Mouse (Mus musculus) thymus, postnatal 36 days (tissue): ENCODE results near the gene Rpl24.
"Not testable (repeated sequence)": the region's sequence is repeated elsewhere in the genome, so short reads cannot be mapped to it uniquely, and the experiment has no call there.

ENCODE experiments used
- DNase-seq, 2 experiments: peaks; one replicate each; pipeline ENCODE4 v3.0.0; 2022; ENCODE audit warnings: mixed read lengths in 2 of 2

Gene Rpl24

DNA sequence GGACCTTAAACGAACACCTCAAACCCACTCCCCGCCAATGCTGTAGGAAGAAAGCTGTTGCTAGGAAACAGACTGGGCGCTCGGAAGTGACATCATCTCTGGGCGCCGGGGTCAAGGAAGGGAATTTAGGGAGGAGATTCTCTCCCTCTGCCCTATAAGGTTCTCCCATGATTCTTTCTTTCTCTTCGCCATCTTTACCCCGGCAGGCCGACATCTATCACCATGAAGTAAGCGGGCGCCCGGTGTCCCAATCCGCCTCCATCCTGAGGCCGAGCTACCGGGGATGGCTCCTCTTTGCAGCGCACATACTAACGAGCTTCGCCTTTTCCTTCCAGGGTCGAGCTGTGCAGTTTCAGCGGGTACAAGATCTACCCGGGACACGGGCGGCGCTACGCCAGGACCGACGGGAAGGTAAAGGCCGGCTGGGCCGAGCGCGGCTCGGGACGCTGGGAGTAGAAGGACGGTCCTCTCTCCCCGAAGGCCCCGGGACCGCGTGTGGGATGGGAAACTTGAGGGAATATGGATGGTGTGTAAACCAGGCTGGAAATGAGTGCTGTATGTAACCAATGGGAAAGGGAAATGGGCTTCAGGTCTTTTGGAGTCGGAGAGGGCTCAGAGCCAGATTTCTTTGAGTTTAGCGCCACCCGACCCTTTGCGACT lies at the start of gene Rpl24:
TSS of gene Rpl24 (plus strand) at position 64 of the 660 bp plus-strand sequence.
- peak; percentile 89 to 92 for DNase-seq

GRCm38 (mm10) chr16:55922079-55922478 lies 44.0 kb upstream of the Rpl24 start:
- no peak for DNase-seq

- DNase-seq: no peak
These were observed 42.1 kb upstream of the Rpl24 start for GRCm38 (mm10) chr16:55924010-55924409.

DNA sequence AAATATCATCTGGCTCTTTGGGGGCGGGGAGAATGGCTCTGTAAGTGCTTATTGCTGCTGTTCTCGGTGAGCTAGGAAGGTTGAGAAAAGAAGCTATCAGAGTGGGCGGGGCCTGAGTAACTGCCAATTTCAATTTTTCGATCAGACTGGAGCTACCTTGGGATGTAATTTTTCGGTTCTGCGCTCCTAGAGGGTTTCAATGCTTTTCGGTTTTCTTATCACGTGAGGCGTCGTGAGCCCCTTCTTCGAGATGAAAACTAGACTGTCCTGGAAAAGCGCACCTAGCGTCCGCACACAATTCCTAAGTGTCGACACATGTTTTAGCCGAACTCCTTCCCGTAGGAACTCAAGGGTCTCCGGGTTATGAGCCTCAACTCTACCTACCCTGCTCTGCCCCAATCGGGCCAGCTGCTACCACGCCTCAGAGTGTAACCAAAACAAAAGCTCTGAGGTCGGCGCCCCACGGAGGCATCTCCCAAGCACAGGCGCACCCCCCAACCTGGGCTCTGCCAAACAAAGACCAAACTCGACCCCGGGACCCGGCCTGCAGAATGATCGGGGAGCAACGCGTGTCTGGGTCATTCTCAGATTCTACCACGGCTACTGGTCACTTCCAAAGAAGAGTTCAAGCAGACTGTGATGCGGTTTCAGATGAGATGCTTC lies 32.3 kb upstream of the Rpl24 start:
- peak; percentile 72 to 76 for DNase-seq

DNA sequence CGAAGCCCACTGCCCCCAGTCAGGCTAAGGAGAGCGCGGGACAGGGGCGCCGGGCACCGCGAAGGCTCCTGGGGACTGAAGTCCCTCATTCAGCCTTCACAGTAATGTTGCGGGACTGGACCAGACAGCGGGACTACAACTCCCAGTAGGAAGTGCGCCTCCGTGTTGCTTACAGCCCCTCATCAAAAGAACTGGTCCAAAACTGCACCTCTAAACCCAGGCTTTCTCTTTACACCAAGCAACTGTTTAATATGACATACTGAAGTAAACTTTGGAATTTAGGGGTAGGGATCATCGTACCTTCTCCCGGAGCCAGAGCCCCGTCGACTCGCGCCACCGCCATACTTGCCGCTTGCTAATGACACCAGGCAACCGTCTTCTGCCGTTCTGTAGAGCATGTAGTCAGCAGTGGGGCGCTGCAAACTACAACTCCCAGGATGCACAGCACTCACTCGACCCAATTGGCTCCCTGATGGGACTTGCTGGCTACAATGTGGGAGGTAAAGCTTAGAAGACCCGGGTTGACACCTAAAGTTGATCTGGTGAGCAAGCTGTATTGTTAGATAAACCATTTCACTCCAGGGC lies 31.5 kb upstream of the Rpl24 start, which contains the start of gene Cep97:
TSS of gene Cep97 (minus strand) at position 403 of the 585 bp plus-strand sequence.
- DNase-seq: peak; percentile 89 to 94

- no peak for DNase-seq
These were observed 27.3 kb upstream of the Rpl24 start for GRCm38 (mm10) chr16:55938761-55939160.

- DNase-seq: peak; percentile 58 to 72
These were observed 26.4 kb upstream of the Rpl24 start for GRCm38 (mm10) chr16:55939703-55940102.

DNA sequence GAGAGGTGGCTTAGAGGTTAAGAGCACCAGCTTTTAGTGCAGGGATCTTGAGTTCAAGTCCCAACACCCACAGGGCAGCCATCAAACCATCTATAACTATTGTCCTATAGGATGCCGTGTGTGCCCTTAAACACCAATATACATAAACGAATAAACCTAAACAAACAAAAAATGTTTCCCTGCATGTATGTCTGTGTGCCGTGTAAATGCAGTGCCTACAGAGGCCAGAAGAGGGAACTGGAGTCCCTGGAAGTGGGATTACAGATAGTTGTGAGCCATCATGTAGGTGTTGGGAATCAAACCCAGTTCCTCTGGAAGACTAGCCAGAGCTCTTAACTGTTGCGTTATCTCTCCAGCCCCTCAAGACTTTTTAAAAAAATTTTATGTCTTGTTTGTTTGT lies 25.3 kb upstream of the Rpl24 start:
- no peak for DNase-seq

DNA sequence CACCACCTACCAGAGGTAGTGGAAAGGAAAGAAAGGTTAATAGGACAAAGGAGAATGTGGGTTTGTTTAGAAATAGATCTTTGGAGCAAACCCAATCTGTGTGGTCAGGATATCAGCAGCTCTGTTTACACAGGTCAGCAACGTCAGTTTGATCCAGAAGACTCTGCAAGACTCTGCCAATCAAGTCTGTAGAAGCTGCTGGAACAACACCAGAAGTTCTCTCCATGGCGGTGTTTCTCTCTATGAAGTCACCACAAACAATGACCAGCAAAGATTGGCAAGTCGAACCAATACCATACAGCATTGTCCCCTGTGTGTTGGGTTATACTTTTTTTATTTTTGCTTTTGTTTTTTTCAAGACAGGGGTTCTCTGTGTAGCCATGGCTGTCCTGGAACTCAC lies 18.8 kb upstream of the Rpl24 start:
- DNase-seq: no peak

GRCm38 (mm10) chr16:55947876-55948410 lies 18.1 kb upstream of the Rpl24 start:
- not testable (repeated sequence) for DNase-seq

GRCm38 (mm10) chr16:55948963-55949362 lies 17.1 kb upstream of the Rpl24 start:
- DNase-seq: peak; percentile 89 to 92

DNA sequence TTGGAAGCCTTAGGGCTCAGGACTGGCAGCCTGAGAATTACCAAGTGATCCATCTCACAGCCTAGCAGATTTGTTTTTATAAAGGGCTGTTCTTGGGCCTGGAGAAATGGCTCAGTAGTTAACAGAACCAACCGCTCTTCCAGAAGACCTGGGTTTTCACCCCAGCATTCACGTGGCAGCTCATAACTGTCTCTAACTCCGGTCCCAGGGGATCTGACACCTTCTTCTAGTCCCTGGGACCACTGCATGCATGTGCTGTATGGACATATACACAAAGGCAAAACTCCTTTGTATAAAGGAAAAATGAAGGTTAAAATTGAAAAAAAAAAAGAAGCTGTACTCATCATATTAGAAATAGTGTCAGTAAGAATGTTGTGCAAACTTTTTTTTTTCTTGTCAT lies 15.6 kb upstream of the Rpl24 start:
- no peak for DNase-seq

DNA sequence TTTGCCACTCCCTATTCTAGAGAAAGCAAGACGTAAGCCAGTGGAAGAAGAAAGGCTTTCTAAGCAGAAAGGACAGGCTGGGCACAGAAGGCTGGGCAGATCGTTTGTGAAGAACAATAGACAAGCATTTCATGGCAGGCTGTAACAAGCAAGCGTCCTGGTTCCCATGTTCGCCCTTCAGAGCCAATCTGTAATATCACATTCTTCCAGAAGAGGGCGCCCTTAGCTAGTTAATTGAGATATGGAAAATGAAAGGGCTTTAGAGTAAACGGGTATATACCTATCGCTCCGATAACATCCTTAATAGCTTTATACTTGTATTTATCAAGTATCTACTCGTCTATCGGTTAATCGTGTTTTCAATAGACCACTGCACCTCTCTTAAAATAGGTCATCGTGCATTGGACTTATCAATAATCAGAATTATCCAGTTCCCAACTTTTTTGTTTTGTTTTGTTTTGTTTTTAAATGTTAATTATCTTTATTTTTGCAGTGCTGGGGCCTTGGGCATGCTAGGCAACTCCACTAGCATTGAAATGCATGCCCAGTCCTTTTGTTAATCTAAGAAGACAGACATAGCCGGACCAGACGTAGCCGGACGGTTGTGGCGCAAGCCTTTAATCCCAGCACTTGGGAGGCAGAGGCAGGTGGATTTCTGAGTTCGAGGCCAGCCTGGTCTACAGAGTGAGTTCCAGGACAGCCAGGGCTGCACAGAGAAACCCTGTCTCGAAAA lies 15.0 kb upstream of the Rpl24 start:
- DNase-seq: peak; percentile 63 to 74

DNA sequence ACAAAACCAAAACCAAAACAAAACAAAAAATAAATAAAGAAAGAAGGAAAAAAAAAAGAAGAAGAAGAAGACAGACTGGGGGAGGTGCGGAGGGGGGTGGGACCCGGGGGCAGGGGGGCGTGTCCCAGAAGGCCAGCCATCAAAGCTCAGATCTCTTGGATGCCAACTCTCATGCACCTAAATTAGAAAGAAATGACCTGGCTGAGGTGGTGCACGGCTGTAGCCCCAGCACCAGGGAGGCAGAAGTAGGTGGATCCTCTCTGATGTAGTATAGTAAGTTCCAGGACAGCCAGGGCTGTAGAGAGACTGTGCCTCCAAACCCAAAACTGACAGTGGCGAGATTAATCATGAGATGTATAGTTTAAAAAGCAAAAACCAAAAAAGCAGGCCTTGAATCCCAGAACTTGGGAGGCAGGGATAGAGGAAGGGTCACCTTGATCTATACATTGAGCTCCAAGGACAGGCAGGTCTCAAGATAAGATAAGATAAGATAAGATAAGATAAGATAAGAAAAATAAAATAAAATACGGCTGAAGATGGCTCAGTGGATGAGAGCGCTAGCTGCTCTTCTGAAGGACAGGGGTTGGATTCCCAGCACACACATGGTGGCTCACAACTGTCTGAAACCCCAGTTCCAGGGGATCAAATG lies 14.3 kb upstream of the Rpl24 start:
- no peak for DNase-seq

- DNase-seq: peak in 1 of 2 experiments; percentile 45
These were observed 13.3 kb upstream of the Rpl24 start for GRCm38 (mm10) chr16:55952771-55953170.

DNA sequence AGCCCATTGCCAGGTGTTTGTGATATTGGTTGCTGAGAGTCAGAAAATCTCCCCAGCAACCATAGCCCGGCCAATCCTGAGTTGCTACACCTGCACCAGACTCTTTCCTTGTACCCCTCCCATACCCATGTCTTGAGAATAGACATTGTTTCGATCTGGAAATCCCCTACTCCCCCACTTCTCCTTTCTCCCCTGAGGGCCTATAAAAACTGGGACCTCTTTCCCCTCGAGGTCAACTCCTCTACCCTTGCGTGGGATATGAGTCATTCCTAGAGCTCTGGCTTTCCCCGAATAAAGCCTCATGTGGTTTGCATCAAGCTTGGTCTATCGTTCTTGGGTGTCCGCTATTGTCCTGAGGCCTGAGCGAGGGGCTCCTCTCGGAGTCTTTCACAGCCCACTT lies 11.9 kb upstream of the Rpl24 start:
- not testable (repeated sequence) for DNase-seq

- DNase-seq: not testable (repeated sequence)
These were observed 3.0 kb upstream of the Rpl24 start for GRCm38 (mm10) chr16:55963068-55963467.

DNA sequence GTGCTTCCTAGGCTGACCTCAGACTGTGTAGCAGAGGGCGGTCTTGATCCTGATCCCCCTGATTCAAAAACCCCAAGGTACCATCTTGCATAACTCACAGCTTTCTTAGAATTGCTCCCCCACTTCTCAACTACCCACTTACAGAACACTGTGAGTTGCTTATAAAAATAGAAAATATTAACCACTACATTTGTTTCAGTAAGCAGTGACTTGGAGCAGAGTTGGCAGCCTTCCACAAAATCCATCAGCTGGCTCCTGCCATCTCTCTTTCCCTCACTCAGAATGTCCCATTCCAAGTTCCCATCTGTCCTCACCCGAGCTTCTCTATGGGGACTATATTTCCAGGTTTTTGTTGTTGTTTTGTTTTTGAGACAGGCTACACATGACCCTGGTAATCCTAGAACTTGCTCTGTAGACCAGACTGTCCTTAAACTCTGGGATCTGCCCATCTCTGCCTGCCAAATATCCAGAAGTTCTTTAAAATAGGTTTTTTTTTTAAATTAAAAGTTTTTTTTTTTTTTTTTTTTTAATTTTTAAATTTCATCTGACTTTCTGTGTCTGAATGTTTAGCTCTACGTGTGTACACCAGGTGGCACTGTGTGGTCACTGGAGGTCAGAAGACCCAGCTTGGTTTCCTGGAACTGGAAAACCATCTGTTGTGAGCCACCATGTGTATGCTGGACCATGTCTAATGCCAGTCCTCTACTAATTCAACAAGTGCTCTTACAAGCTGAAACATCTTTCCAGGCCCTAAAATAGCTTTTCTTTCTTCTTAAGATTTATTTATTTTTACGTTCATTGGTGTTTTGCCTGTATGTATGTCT lies 1.7 kb upstream of the Rpl24 start:
- DNase-seq: no peak

DNA sequence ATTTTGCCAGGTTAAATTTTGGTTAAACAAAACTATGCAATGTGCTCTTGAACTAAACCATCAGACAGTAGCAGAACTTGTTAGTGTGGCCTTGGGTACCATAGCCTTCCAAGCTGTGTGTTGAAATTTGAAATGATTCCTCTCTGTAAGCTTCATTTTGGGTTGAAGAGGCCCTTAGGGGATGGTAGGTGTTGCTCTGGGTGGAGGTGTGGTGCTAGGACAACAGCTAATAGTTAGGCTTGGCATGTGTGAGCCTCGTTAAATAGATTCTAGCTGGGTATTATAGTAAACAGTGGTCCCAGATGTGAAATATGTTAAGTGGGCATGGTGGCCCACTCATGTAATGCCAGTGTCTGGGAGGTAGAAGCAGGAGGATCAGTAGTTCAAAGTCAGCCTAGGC lies 1.1 kb downstream of the Rpl24 start:
- no peak for DNase-seq

DNA sequence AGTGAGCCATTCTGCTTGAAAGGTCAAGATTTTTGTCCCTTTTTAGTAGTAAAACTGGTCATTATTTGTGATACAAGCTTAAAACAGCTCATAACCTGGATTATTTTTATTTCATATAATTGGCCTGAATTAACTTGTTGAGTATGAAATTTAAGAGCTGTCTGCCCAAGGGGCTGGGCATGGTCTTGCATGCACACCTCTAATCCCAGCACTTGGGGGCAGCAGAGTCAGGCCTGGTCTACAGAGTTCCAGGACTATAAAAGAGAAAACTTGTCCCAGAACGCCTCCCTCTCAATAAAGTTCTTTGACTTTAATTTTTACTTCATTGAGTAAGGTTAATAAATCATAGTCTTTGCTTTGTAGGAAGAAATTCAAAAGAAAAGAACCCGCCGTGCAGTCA lies 3.1 kb downstream of the Rpl24 start:
- peak; percentile 55 for DNase-seq

DNA sequence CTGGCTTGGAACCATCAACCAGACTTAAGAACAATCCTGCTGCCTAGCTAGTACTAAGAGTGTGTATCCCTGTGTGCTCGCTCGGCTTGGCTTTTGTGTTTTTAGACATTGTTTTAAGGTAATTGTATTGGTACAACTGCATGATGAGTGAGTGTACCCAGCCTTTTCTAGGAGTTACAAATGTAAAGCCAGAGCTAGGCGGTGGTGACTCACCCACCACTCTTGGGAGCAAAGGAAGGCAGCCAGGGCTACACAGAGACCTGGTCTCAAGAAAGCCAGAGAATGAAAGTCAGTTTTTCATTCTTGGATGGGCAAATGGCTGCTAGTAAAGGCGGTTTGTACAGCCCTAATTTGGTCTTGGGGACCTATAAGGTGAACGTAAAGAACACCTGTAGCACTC lies 4.3 kb downstream of the Rpl24 start:
- DNase-seq: no peak
